Mouse (Mus musculus): ENCODE measurements at regions not wholly inside any gene's neighbourhood (a gene's known extent, or its start where the extent isn't known, plus 50 kb on each side); places are given as distances from the start of the nearest gene placed in this dataset.

GRCm38 (mm10) chr12:9901948-9902347 lies 332.0 kb downstream of the Osr1 start:
- H3K4me1 ChIP-seq: no peaks in the 10 kb centered on the region
- H3K27ac ChIP-seq: no peak overlapping the region
- H3K9me3 ChIP-seq: no peaks in the 10 kb centered on the region
- no peak for ATAC-seq (ENCODE audit: insufficient number of reproducible peaks, low FRiP score, low TSS enrichment, low read depth)
- 72% methylated on average over 2 of the region's 2 CpGs for WGBS
- no peak overlapping the region for H3K4me3 ChIP-seq
- no peaks in the 10 kb centered on the region for H3K36me3 ChIP-seq
- H3K4me2 ChIP-seq: no peak overlapping the region
- H3K9ac ChIP-seq: no peak overlapping the region
- H3K27me3 ChIP-seq: no peaks in the 10 kb centered on the region

GRCm38 (mm10) chr12:9903702-9904231 lies 333.9 kb downstream of the Osr1 start:
- Histone ChIP-seq H3K9me3 (no peaks in the 10 kb centered on the region), H3K4me3 (no peak overlapping the region), H3K27me3 (no peaks in the 10 kb centered on the region), H3K9ac (no peak overlapping the region), H3K36me3 (no peaks in the 10 kb centered on the region), H3K4me2 (no peak overlapping the region), H3K27ac (no peak overlapping the region), H3K4me1 (no peaks in the 10 kb centered on the region)
- no peak for ATAC-seq (ENCODE audit: insufficient number of reproducible peaks, low FRiP score, low TSS enrichment, low read depth)
- 50% methylated on average over 2 of the region's 2 CpGs for WGBS

- no peak for ATAC-seq (ENCODE audit: insufficient number of reproducible peaks, low FRiP score, low TSS enrichment, low read depth)
- no peaks in the 10 kb centered on the region for H3K9me3 ChIP-seq
- no peaks in the 10 kb centered on the region for H3K4me1 ChIP-seq
- H3K9ac ChIP-seq: no peak overlapping the region
- H3K27ac ChIP-seq: no peak overlapping the region
- no peaks in the 10 kb centered on the region for H3K36me3 ChIP-seq
- H3K27me3 ChIP-seq: no peaks in the 10 kb centered on the region
- no peak overlapping the region for H3K4me2 ChIP-seq
- H3K4me3 ChIP-seq: no peak overlapping the region
Measured at GRCm38 (mm10) chr12:9912333-9912732, 342.4 kb downstream of the Osr1 start.

GRCm38 (mm10) chr12:9915726-9916140 lies 345.8 kb downstream of the Osr1 start:
- Histone ChIP-seq H3K9ac (no peak overlapping the region), H3K4me2 (no peak overlapping the region), H3K36me3 (no peaks in the 10 kb centered on the region), H3K4me1 (no peaks in the 10 kb centered on the region), H3K4me3 (no peak overlapping the region), H3K27me3 (no peaks in the 10 kb centered on the region), H3K9me3 (no peaks in the 10 kb centered on the region), H3K27ac (no peak overlapping the region)
- no peak for ATAC-seq (ENCODE audit: insufficient number of reproducible peaks, low FRiP score, low TSS enrichment, low read depth)
- 48% methylated on average over 7 of the region's 7 CpGs for WGBS

- WGBS: 84% methylated on average over 4 of the region's 4 CpGs
Measured at GRCm38 (mm10) chr12:9918026-9918425, 348.1 kb downstream of the Osr1 start.

GRCm38 (mm10) chr12:9919007-9919406 lies 349.1 kb downstream of the Osr1 start:
- no peak overlapping the region for H3K27ac ChIP-seq
- no peak overlapping the region for H3K4me3 ChIP-seq

More at GRCm38 (mm10) chr12:9918026-9918425, 348.1 kb downstream of the Osr1 start:
- H3K27ac ChIP-seq: no peak overlapping the region
- no peak for ATAC-seq (ENCODE audit: insufficient number of reproducible peaks, low FRiP score, low TSS enrichment, low read depth)
- no peaks in the 10 kb centered on the region for H3K27me3 ChIP-seq
- H3K36me3 ChIP-seq: no peaks in the 10 kb centered on the region
- H3K4me1 ChIP-seq: no peaks in the 10 kb centered on the region
- H3K9me3 ChIP-seq: no peaks in the 10 kb centered on the region
- H3K9ac ChIP-seq: no peak overlapping the region
- H3K4me2 ChIP-seq: no peak overlapping the region
- H3K4me3 ChIP-seq: no peak overlapping the region

GRCm38 (mm10) chr12:9919433-9919832 lies 349.5 kb downstream of the Osr1 start:
- Histone ChIP-seq H3K4me2 (no peak overlapping the region), H3K9me3 (no peaks in the 10 kb centered on the region), H3K27me3 (no peaks in the 10 kb centered on the region), H3K4me1 (no peaks in the 10 kb centered on the region), H3K4me3 (no peak overlapping the region), H3K36me3 (no peaks in the 10 kb centered on the region), H3K9ac (no peak overlapping the region), H3K27ac (no peak overlapping the region)
- no peak for ATAC-seq (ENCODE audit: insufficient number of reproducible peaks, low FRiP score, low TSS enrichment, low read depth)
- 74% methylated on average over 4 of the region's 4 CpGs for WGBS

More at GRCm38 (mm10) chr12:9919007-9919406, 349.1 kb downstream of the Osr1 start:
- Histone ChIP-seq H3K36me3 (no peaks in the 10 kb centered on the region), H3K4me2 (no peak overlapping the region), H3K9ac (no peak overlapping the region), H3K4me1 (no peaks in the 10 kb centered on the region), H3K9me3 (no peaks in the 10 kb centered on the region), H3K27me3 (no peaks in the 10 kb centered on the region)
- no peak for ATAC-seq (ENCODE audit: insufficient number of reproducible peaks, low FRiP score, low TSS enrichment, low read depth)
- WGBS: 43% methylated on average over 3 of the region's 3 CpGs

- 83% methylated on average over 2 of the region's 2 CpGs for WGBS
- Histone ChIP-seq H3K27ac (no peak overlapping the region), H3K36me3 (no peaks in the 10 kb centered on the region), H3K4me2 (no peak overlapping the region), H3K9me3 (no peaks in the 10 kb centered on the region), H3K27me3 (no peaks in the 10 kb centered on the region), H3K4me1 (no peaks in the 10 kb centered on the region), H3K9ac (no peak overlapping the region), H3K4me3 (no peak overlapping the region)
- no peak for ATAC-seq (ENCODE audit: insufficient number of reproducible peaks, low FRiP score, low TSS enrichment, low read depth)
Measured at GRCm38 (mm10) chr12:9920401-9920800, 350.5 kb downstream of the Osr1 start.

GRCm38 (mm10) chr12:9921591-9922198 lies 351.8 kb downstream of the Osr1 start:
- Histone ChIP-seq H3K4me2 (no peak overlapping the region), H3K9ac (no peak overlapping the region), H3K27me3 (no peaks in the 10 kb centered on the region), H3K4me1 (no peaks in the 10 kb centered on the region), H3K27ac (no peak overlapping the region), H3K4me3 (no peak overlapping the region), H3K36me3 (no peaks in the 10 kb centered on the region), H3K9me3 (no peaks in the 10 kb centered on the region)
- 90% methylated on average over 2 of the region's 2 CpGs for WGBS
- ATAC-seq (ENCODE audit: insufficient number of reproducible peaks, low FRiP score, low TSS enrichment, low read depth): no peak

GRCm38 (mm10) chr12:9924561-9924960 lies 354.6 kb downstream of the Osr1 start:
- 62% methylated on average over 3 of the region's 3 CpGs for WGBS
- no peak overlapping the region for H3K27ac ChIP-seq
- H3K4me2 ChIP-seq: no peak overlapping the region
- H3K9me3 ChIP-seq: no peaks in the 10 kb centered on the region
- H3K4me1 ChIP-seq: no peaks in the 10 kb centered on the region
- H3K4me3 ChIP-seq: no peak overlapping the region
- H3K9ac ChIP-seq: no peak overlapping the region
- no peaks in the 10 kb centered on the region for H3K27me3 ChIP-seq
- H3K36me3 ChIP-seq: no peaks in the 10 kb centered on the region
- ATAC-seq (ENCODE audit: insufficient number of reproducible peaks, low FRiP score, low TSS enrichment, low read depth): no peak

- Histone ChIP-seq H3K27ac (no peak overlapping the region), H3K4me1 (no peaks in the 10 kb centered on the region), H3K4me2 (no peak overlapping the region), H3K9me3 (no peaks in the 10 kb centered on the region), H3K9ac (no peak overlapping the region), H3K4me3 (no peak overlapping the region), H3K36me3 (no peaks in the 10 kb centered on the region), H3K27me3 (no peaks in the 10 kb centered on the region)
- ATAC-seq (ENCODE audit: insufficient number of reproducible peaks, low FRiP score, low TSS enrichment, low read depth): no peak
- WGBS: 74% methylated on average over 3 of the region's 3 CpGs
Measured at GRCm38 (mm10) chr12:9934158-9934557, 364.2 kb downstream of the Osr1 start.

GRCm38 (mm10) chr12:9941357-9941756 lies 371.4 kb downstream of the Osr1 start:
- H3K9ac ChIP-seq: no peak overlapping the region
- WGBS: 28% methylated on average over 1 of the region's 1 CpGs
- no peak overlapping the region for H3K4me3 ChIP-seq
- no peaks in the 10 kb centered on the region for H3K36me3 ChIP-seq
- H3K4me2 ChIP-seq: no peak overlapping the region
- no peak overlapping the region for H3K27ac ChIP-seq
- H3K9me3 ChIP-seq: no peaks in the 10 kb centered on the region
- H3K4me1 ChIP-seq: no peaks in the 10 kb centered on the region
- no peak for ATAC-seq (ENCODE audit: insufficient number of reproducible peaks, low FRiP score, low TSS enrichment, low read depth)
- no peaks in the 10 kb centered on the region for H3K27me3 ChIP-seq

GRCm38 (mm10) chr12:9941823-9942222 lies 371.9 kb downstream of the Osr1 start:
- Histone ChIP-seq H3K27ac (no peak overlapping the region), H3K27me3 (no peaks in the 10 kb centered on the region), H3K36me3 (no peaks in the 10 kb centered on the region), H3K4me2 (no peak overlapping the region), H3K9ac (no peak overlapping the region), H3K4me3 (no peak overlapping the region), H3K4me1 (no peaks in the 10 kb centered on the region), H3K9me3 (no peaks in the 10 kb centered on the region)
- WGBS: 80% methylated on average over 3 of the region's 3 CpGs
- no peak for ATAC-seq (ENCODE audit: insufficient number of reproducible peaks, low FRiP score, low TSS enrichment, low read depth)
